Mouse (Mus musculus): Measurements from ENCODE around the gene Fbxo45.

GRCm38 (mm10) chr16:32275041-32275440 is 28.1 kb upstream of the Fbxo45 start:
- TF ChIP-seq CTCF (IDR thresholded peaks at IDR 0.05) (no peak), EP300 (IDR thresholded peaks at IDR 0.05) (no peak)

Measured in lung, postnatal 0 days (tissue).